21 mouse cellular contexts compared by ENCODE assay signal in genomic region chr13:37941138-37941645, GRCm38 (mm10). TPM values are rescaled to one million over a fixed set of nuclear protein-coding genes. Genes with fewer than 3 reads are reported as not detected.
DNase-seq lines count a peak whose midpoint lies in the region; ATAC-seq and TF ChIP-seq lines count a peak whose summit lies in the region.
"Had no signal": no experiment of that assay in that cellular context is flagged by ENCODE, and none has a peak within 500 bp of the region (broad histone marks: within the 10 kb centered on the region; RNA-seq: fewer than 3 reads in every experiment).

No protein-coding gene starts in this region.

- H3K9me3 ChIP-seq in heart, embryonic 10.5 days, result no peaks in the 10 kb centered on the region
- no peaks in the 10 kb centered on the region for H3K9me3 ChIP-seq in kidney, postnatal 0 days (replicated peaks; ENCODE audit: low read length)
- no peaks in the 10 kb centered on the region for H3K9me3 ChIP-seq in E14TG2a.4 (ENCODE audit: low read length)
- H3K9me3 ChIP-seq in liver, embryonic 16.5 days (replicated peaks; ENCODE audit: control insufficient read depth, low read length), result no peaks in the 10 kb centered on the region
- H3K9me3 ChIP-seq: G1E; hindbrain, embryonic 12.5 days; midbrain, embryonic 12.5 days had no signal

- peaks cover 11% of the 10 kb centered on the region for H3K36me3 ChIP-seq in heart, adult 2 months (ENCODE audit: control insufficient read depth, insufficient read depth, low read length)
- peaks cover 42% of the 10 kb centered on the region for H3K36me3 ChIP-seq in heart, embryonic 10.5 days
- 0 out of 2 replicates have a peak, but pooled peaks cover 7% of the 10 kb centered on the region for H3K36me3 ChIP-seq in kidney, postnatal 0 days (ENCODE audit: insufficient read depth, low read length)
- peaks cover 10% of the 10 kb centered on the region for H3K36me3 ChIP-seq in E14TG2a.4 (ENCODE audit: insufficient read depth, low read length)
- peaks cover 5% of the 10 kb centered on the region; the same call in 1 of the 2 replicates for H3K36me3 ChIP-seq in liver, embryonic 16.5 days (ENCODE audit: control insufficient read depth, insufficient read depth)
- H3K36me3 ChIP-seq: midbrain, embryonic 12.5 days had no signal

- intact Hi-C loops in heart, adult 2 months (cut with DNase I), result loop anchor here (5.0 kb wide), 3 partner anchors 399 to 489 kb away; no protein-coding TSS in a partner anchor

- no peak overlapping the region for H3K9ac ChIP-seq in heart, adult 2 months (ENCODE audit: low read depth, low read length)
- no peak overlapping the region for H3K9ac ChIP-seq in kidney, postnatal 0 days (ENCODE audit: low read depth, low read length)
- H3K9ac ChIP-seq in liver, embryonic 16.5 days (ENCODE audit: low read depth, low read length), result no peak overlapping the region
- H3K9ac ChIP-seq: hindbrain, embryonic 12.5 days; midbrain, embryonic 12.5 days had no signal

- peaks cover 9% of the 10 kb centered on the region for H3K4me1 ChIP-seq in heart, adult 2 months (ENCODE audit: control insufficient read depth, insufficient read depth, low read length)
- peaks cover 9% of the 10 kb centered on the region for H3K4me1 ChIP-seq in heart, embryonic 10.5 days
- peaks cover 36% of the 10 kb centered on the region for H3K4me1 ChIP-seq in kidney, postnatal 0 days (replicated peaks; ENCODE audit: insufficient read depth, low read length)
- H3K4me1 ChIP-seq in E14TG2a.4 (replicated peaks; ENCODE audit: low read depth, low read length), result peaks cover 55% of the 10 kb centered on the region
- H3K4me1 ChIP-seq in liver, embryonic 16.5 days (ENCODE audit: control insufficient read depth, low read depth, low read length), result peaks cover 10% of the 10 kb centered on the region
- H3K4me1 ChIP-seq: hindbrain, embryonic 12.5 days had no signal

- H3K4me3 ChIP-seq in heart, adult 2 months, result no peak overlapping the region
- H3K4me3 ChIP-seq in heart, embryonic 10.5 days, result no peak overlapping the region
- H3K4me3 ChIP-seq in kidney, postnatal 0 days (replicated peaks; ENCODE audit: low read depth, low read length), result no peak overlapping the region
- H3K4me3 ChIP-seq in E14TG2a.4 (replicated peaks; ENCODE audit: low read length), result peak overlapping the region; percentile 35; the same call in 1 of the 2 replicates
- no peak overlapping the region for H3K4me3 ChIP-seq in liver, embryonic 16.5 days (ENCODE audit: low read depth, low read length)
- H3K4me3 ChIP-seq: hindbrain, embryonic 12.5 days; midbrain, embryonic 12.5 days had no signal

- peak overlapping the region; percentile 51; the same call in 1 of the 2 replicates for H3K27ac ChIP-seq in heart, adult 2 months
- no peak overlapping the region for H3K27ac ChIP-seq in heart, embryonic 10.5 days
- H3K27ac ChIP-seq in kidney, postnatal 0 days, result peak overlapping the region; percentile 72
- H3K27ac ChIP-seq in liver, embryonic 16.5 days (ENCODE audit: low read length), result peak overlapping the region; percentile 77
- H3K27ac ChIP-seq: hindbrain, embryonic 12.5 days; midbrain, embryonic 12.5 days; stomach, postnatal 0 days had no signal

- no peak for TF ChIP-seq POLR2A in heart, adult 2 months (IDR thresholded peaks at IDR 0.05; ENCODE audit: insufficient read depth, low read depth, low read length)

- WGBS in heart, adult 2 months, result 61% methylated on average over 5 of the region's 5 CpGs
- WGBS in heart, embryonic 10.5 days, result 83% methylated on average over 5 of the region's 5 CpGs
- WGBS in kidney, postnatal 0 days, result 73% methylated on average over 5 of the region's 5 CpGs
- 72% methylated on average over 5 of the region's 5 CpGs for WGBS in liver, embryonic 16.5 days (ENCODE audit: insufficient replicate concordance)

- H3K27me3 ChIP-seq in heart, adult 2 months (ENCODE audit: control insufficient read depth, insufficient read depth, low read length), result no peaks in the 10 kb centered on the region
- no peaks in the 10 kb centered on the region for H3K27me3 ChIP-seq in heart, embryonic 10.5 days (ENCODE audit: insufficient read depth, poor library complexity, severe bottlenecking)
- H3K27me3 ChIP-seq in kidney, postnatal 0 days (ENCODE audit: insufficient read depth, low read length), result no peaks in the 10 kb centered on the region
- H3K27me3 ChIP-seq in E14TG2a.4 (ENCODE audit: insufficient read depth, low read length), result no peaks in the 10 kb centered on the region
- H3K27me3 ChIP-seq in liver, embryonic 16.5 days (ENCODE audit: control insufficient read depth, insufficient read depth, low read depth, low read length), result no peaks in the 10 kb centered on the region
- H3K27me3 ChIP-seq: hindbrain, embryonic 12.5 days; midbrain, embryonic 12.5 days; Patski had no signal

- DNase-seq in heart, adult 2 months, result no peak
- no peak for DNase-seq in heart, embryonic 10.5 days (ENCODE audit: low spot score)
- DNase-seq in kidney, postnatal 0 days (ENCODE audit: low spot score), result no peak
- DNase-seq in kidney, postnatal 4 days, result no peak
- no peak for DNase-seq in adrenal gland, adult (ENCODE audit: inconsistent age in 2 of 2, low spot score in 1 of 2)
- DNase-seq: adrenal gland, adult 8-10 months; cerebellum, adult 2 months; cerebellum, postnatal 25 days; embryo, embryonic 11 days; left cerebral cortex, postnatal 4 days; lung, adult 2 months; right cerebral cortex, postnatal 14 days had no signal

- TF ChIP-seq EP300 in heart, adult 2 months (IDR thresholded peaks at IDR 0.05; ENCODE audit: insufficient read depth, low read depth, low read length), result no peak

- TF ChIP-seq CTCF in heart, adult 2 months (IDR thresholded peaks at IDR 0.05), result no peak
- TF ChIP-seq CTCF in kidney, postnatal 0 days (IDR thresholded peaks at IDR 0.05; ENCODE audit: low read depth), result no peak
- TF ChIP-seq CTCF in E14TG2a.4 (conservative IDR thresholded peaks at IDR 0.05; ENCODE audit: low read length), result no peak

- H3K79me2 ChIP-seq in heart, adult 2 months (replicated peaks; ENCODE audit: control insufficient read depth, insufficient read depth, low read length), result no peaks in the 10 kb centered on the region

- no peak overlapping the region for H3K4me2 ChIP-seq in kidney, postnatal 0 days (ENCODE audit: low read length)
- no peak overlapping the region for H3K4me2 ChIP-seq in liver, embryonic 16.5 days (ENCODE audit: low read depth, low read length)
- H3K4me2 ChIP-seq: hindbrain, embryonic 12.5 days; midbrain, embryonic 12.5 days had no signal

- ATAC-seq in kidney, postnatal 0 days (replicated peaks; ENCODE audit: low FRiP score, low read depth), result no peak
- ATAC-seq in liver, embryonic 16.5 days (ENCODE audit: low read depth), result no peak
- ATAC-seq: CD4-positive, CD25-positive, alpha-beta regulatory T cell, adult 4 months; forebrain, embryonic 14.5 days; Patski had no signal

RNA-seq across cellular contexts. Expression of gene Ssr1, which starts 52.8 kb away (rescaled TPM):
- 10 to 100 TPM; 41.7 to 44.9 TPM for total RNA-seq in heart, adult 2 months (2021)
- 10.0 and 17.2 TPM in 2 replicates for polyA plus RNA-seq in heart, adult 2 months (2012; rRNA removed)
- polyA plus RNA-seq in heart, embryonic 10.5 days (2016; fragmentation: Nextera tagmentation; extraction: Ambion mirVana), result 114 TPM in 2 replicates
- 116 and 128 TPM in 2 replicates for polyA plus RNA-seq in kidney, postnatal 0 days (2015; fragmentation: Nextera tagmentation; extraction: Ambion mirVana)
- polyA plus RNA-seq in liver, embryonic 16.5 days (2015; fragmentation: Nextera tagmentation; extraction: Ambion mirVana), result 67.7 and 69.3 TPM in 2 replicates
